Mouse (Mus musculus): ENCODE measurements around the gene Slc25a5. TPM values are rescaled to one million over a fixed set of nuclear protein-coding genes. Genes with fewer than 3 reads are reported as not detected.
A peak's percentile ranks its signal among the peaks of the same experiment; 100 is the strongest.
"Not testable (repeated sequence)": the region's sequence is repeated elsewhere in the genome, so short reads cannot be mapped to it uniquely, and the experiment has no call there.

The Slc25a5 gene
- polyA plus RNA-seq, 1 experiment from 2014 or later = 719 TPM

GRCm38 (mm10) chrX:36796163-36796581 is 721 bp downstream of the Slc25a5 start:
- peak; percentile 88 for DNase-seq
- TF ChIP-seq EP300 (IDR thresholded peaks at IDR 0.05; ENCODE audit: low read depth) (no peak), CTCF (IDR thresholded peaks at IDR 0.05; ENCODE audit: low read depth) (peak; percentile 87)
- Histone ChIP-seq H3K36me3 (replicated peaks; ENCODE audit: insufficient read depth, low read length) (peaks cover 11% of the 10 kb centered on the region), H3K27me3 (ENCODE audit: insufficient read depth, low read length) (no peaks in the 10 kb centered on the region), H3K4me3 (ENCODE audit: low read depth, low read length) (peak overlapping the region; percentile 77), H3K4me1 (ENCODE audit: insufficient read depth) (no peaks in the 10 kb centered on the region), H3K4me2 (ENCODE audit: low read depth, low read length) (peak overlapping the region; percentile 71), H3K9ac (replicated peaks) (peak overlapping the region; percentile 89), H3K9me3 (ENCODE audit: low read length) (no peaks in the 10 kb centered on the region), H3K27ac (ENCODE audit: low read depth) (peak overlapping the region; percentile 96)
- 19% methylated on average over 40 of the region's 41 CpGs for WGBS (ENCODE audit: insufficient replicate concordance)
- peak; percentile 75 for ATAC-seq

GRCm38 (mm10) chrX:36796734-36797133 is 1.3 kb downstream of the Slc25a5 start:
- peak overlapping the region; percentile 89 for H3K9ac ChIP-seq (replicated peaks)
- H3K27me3 ChIP-seq (ENCODE audit: insufficient read depth, low read length); DNase-seq; ATAC-seq; H3K4me1 ChIP-seq (ENCODE audit: insufficient read depth); H3K9me3 ChIP-seq (ENCODE audit: low read length): not testable (repeated sequence)
- WGBS (ENCODE audit: insufficient replicate concordance) = 44% methylated on average over 7 of the region's 8 CpGs
- H3K36me3 ChIP-seq (replicated peaks; ENCODE audit: insufficient read depth, low read length) = peaks cover 11% of the 10 kb centered on the region
- H3K27ac ChIP-seq (ENCODE audit: low read depth) = peak overlapping the region; percentile 96; the same call in 1 of the 2 replicates
- H3K4me2 ChIP-seq (ENCODE audit: low read depth, low read length) = peak overlapping the region; percentile 71
- H3K4me3 ChIP-seq (ENCODE audit: low read depth, low read length) = peak overlapping the region; percentile 77

- Histone ChIP-seq H3K27me3 (ENCODE audit: insufficient read depth, low read length) (no peaks in the 10 kb centered on the region), H3K4me3 (ENCODE audit: low read depth, low read length) (no peak overlapping the region), H3K27ac (ENCODE audit: low read depth) (no peak overlapping the region), H3K9ac (replicated peaks) (no peak overlapping the region), H3K36me3 (replicated peaks; ENCODE audit: insufficient read depth, low read length) (peaks cover 11% of the 10 kb centered on the region), H3K9me3 (ENCODE audit: low read length) (no peaks in the 10 kb centered on the region), H3K4me2 (ENCODE audit: low read depth, low read length) (no peak overlapping the region), H3K4me1 (ENCODE audit: insufficient read depth) (no peaks in the 10 kb centered on the region)
- 46% methylated on average over 6 of the region's 6 CpGs for WGBS (ENCODE audit: insufficient replicate concordance)
- DNase-seq (no peak), ATAC-seq (no peak)
- TF ChIP-seq CTCF (IDR thresholded peaks at IDR 0.05; ENCODE audit: low read depth) (no peak), EP300 (IDR thresholded peaks at IDR 0.05; ENCODE audit: low read depth) (no peak)
Observed at GRCm38 (mm10) chrX:36799131-36799879, 3.9 kb downstream of the Slc25a5 start.

- no peak for ATAC-seq
- no peak overlapping the region for H3K4me3 ChIP-seq (ENCODE audit: low read depth, low read length)
- peaks cover 1% of the 10 kb centered on the region for H3K36me3 ChIP-seq (replicated peaks; ENCODE audit: insufficient read depth, low read length)
- no peaks in the 10 kb centered on the region for H3K9me3 ChIP-seq (ENCODE audit: low read length)
- H3K9ac ChIP-seq (replicated peaks) = no peak overlapping the region
- no peaks in the 10 kb centered on the region for H3K27me3 ChIP-seq (ENCODE audit: insufficient read depth, low read length)
- TF ChIP-seq CTCF (IDR thresholded peaks at IDR 0.05; ENCODE audit: low read depth) (no peak), EP300 (IDR thresholded peaks at IDR 0.05; ENCODE audit: low read depth) (no peak)
- 44% methylated on average over 5 of the region's 5 CpGs for WGBS (ENCODE audit: insufficient replicate concordance)
- H3K4me2 ChIP-seq (ENCODE audit: low read depth, low read length) = no peak overlapping the region; the same call in 1 of the 2 replicates
- DNase-seq = no peak
- no peak overlapping the region for H3K27ac ChIP-seq (ENCODE audit: low read depth)
- no peaks in the 10 kb centered on the region for H3K4me1 ChIP-seq (ENCODE audit: insufficient read depth)
Observed at GRCm38 (mm10) chrX:36803189-36803588, 7.7 kb downstream of the Slc25a5 start.

GRCm38 (mm10) chrX:36804196-36804595 is 8.7 kb downstream of the Slc25a5 start:
- DNase-seq (no peak), ATAC-seq (no peak)
- Histone ChIP-seq H3K9me3 (ENCODE audit: low read length) (no peaks in the 10 kb centered on the region), H3K9ac (replicated peaks) (no peak overlapping the region), H3K36me3 (replicated peaks; ENCODE audit: insufficient read depth, low read length) (no peaks in the 10 kb centered on the region), H3K27me3 (ENCODE audit: insufficient read depth, low read length) (no peaks in the 10 kb centered on the region), H3K27ac (ENCODE audit: low read depth) (no peak overlapping the region), H3K4me2 (ENCODE audit: low read depth, low read length) (no peak overlapping the region), H3K4me1 (ENCODE audit: insufficient read depth) (no peaks in the 10 kb centered on the region), H3K4me3 (ENCODE audit: low read depth, low read length) (no peak overlapping the region)
- TF ChIP-seq CTCF (IDR thresholded peaks at IDR 0.05; ENCODE audit: low read depth) (no peak), EP300 (IDR thresholded peaks at IDR 0.05; ENCODE audit: low read depth) (no peak)
- WGBS (ENCODE audit: insufficient replicate concordance) = 56% methylated on average over 5 of the region's 5 CpGs

GRCm38 (mm10) chrX:36805466-36806235 is 10.2 kb downstream of the Slc25a5 start:
- Histone ChIP-seq H3K9ac (replicated peaks) (no peak overlapping the region), H3K4me2 (ENCODE audit: low read depth, low read length) (no peak overlapping the region), H3K4me3 (ENCODE audit: low read depth, low read length) (no peak overlapping the region), H3K27me3 (ENCODE audit: insufficient read depth, low read length) (no peaks in the 10 kb centered on the region), H3K27ac (ENCODE audit: low read depth) (no peak overlapping the region), H3K4me1 (ENCODE audit: insufficient read depth) (no peaks in the 10 kb centered on the region), H3K36me3 (replicated peaks; ENCODE audit: insufficient read depth, low read length) (no peaks in the 10 kb centered on the region), H3K9me3 (ENCODE audit: low read length) (no peaks in the 10 kb centered on the region)
- DNase-seq (no peak), ATAC-seq (no peak)
- 61% methylated on average over 5 of the region's 5 CpGs for WGBS (ENCODE audit: insufficient replicate concordance)
- TF ChIP-seq EP300 (IDR thresholded peaks at IDR 0.05; ENCODE audit: low read depth) (no peak), CTCF (IDR thresholded peaks at IDR 0.05; ENCODE audit: low read depth) (no peak)
